Mouse (Mus musculus): ENCODE data around the gene Tomm40l.
A peak's percentile ranks its signal among the peaks of the same experiment; 100 is the strongest.

Tomm40l gene

DNA sequence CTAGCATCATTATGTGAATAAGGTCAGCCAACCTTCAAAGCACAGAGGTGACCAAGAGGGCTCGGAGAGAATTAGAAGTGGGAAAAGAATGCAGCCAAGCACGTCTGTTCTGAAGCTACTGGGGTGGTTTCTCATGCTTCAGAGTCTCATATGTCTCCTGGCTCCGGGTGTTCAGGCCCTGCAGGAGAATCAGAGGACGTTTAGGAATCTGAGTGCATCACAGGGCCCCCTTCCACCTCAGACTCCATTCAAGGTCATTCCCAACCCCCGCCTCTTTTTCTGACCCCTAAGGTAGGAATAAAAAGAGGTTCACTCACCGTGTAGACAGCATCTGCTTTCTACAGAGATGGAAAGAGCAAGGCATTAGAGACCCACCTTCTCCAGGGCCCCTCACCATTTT, 7.4 kb upstream of the Tomm40l start:
- DNase-seq (ENCODE audit: low spot score in 2 of 2) = no peak

DNA sequence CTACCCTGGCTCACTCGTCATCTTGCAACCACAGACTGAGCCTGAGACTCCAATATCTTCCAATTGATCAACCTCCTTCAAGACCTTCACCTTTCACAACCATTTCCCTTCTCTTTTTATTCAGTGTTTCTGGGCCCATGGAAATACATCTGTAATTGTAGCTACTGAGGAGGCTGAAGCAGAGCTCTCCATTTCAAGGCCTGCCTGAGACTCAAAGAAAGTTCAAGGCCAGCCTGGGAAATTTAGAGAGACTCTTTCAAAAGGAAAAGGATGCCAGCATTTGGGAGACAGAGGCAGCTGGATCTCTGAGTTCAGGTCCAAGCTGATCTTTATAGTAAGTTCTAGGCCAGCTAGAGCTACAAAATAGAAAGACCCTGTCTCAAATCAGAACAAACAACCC, 5.6 kb upstream of the Tomm40l start:
- DNase-seq (ENCODE audit: low spot score in 2 of 2) = no peak

DNA sequence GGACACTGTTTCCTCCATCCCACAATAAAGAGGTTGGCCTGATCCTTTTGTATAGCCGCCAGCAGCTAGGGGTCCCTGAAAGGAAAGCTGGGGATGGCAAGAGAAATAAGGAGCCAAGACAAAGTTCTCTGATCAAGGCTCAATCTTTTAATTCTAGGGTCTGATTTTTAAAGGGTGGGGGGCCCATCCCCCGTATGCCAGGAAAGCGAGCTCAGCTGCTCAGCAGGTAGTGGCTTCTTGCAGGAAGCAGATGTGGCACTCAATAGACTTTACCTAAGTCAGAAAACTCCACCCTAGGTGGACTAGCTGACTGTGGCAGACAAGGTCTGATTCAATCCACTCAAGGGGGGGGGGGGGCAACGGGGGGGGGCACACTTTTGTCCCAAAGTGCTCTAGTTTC, 4.5 kb upstream of the Tomm40l start:
- no peak for DNase-seq (ENCODE audit: low spot score in 2 of 2)

DNA sequence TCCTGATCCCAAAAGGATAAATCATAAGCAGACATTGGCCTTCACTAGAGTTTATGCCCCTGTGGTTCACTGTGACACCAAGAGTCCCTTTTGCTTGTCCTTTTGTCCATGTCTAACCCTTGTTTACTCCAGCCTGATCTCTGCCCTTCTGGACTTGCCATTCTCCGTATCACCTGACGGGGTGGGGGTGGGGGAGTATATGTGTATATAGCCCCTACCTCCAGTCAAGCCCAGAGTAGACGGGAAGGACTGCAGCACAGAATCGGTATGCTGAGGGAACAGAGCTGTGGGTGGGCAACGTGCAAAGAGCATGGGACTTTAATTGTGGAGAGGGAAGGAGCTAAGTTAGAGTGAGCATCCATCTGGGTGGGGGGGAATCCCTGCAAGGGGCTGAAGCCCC, 2.5 kb upstream of the Tomm40l start, which contains the start of gene Apoa2:
Apoa2 (plus strand) TSS at position 198 of the 400 bp plus-strand sequence.
- DNase-seq (ENCODE audit: low spot score in 2 of 2) = no peak

DNA sequence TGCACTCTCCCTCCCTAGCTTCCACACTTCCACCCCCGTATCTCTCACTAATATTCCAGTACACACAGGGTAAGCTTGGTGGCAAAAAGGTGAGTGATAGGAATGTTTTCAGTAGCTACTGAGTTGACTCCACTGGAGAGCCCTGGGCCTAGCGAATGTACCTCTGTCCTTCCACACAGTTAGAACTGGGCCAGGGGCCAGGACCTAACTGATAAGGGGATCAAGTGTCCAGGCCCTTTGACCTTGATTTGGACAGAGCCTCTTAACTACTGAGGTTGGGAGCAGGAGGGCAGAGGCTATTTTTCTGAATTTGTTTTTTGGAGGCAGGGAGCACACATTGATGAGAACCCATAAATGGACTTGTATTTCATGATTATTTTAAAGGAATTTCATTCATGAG, 1.5 kb upstream of the Tomm40l start:
- no peak for DNase-seq (ENCODE audit: low spot score in 2 of 2)

DNA sequence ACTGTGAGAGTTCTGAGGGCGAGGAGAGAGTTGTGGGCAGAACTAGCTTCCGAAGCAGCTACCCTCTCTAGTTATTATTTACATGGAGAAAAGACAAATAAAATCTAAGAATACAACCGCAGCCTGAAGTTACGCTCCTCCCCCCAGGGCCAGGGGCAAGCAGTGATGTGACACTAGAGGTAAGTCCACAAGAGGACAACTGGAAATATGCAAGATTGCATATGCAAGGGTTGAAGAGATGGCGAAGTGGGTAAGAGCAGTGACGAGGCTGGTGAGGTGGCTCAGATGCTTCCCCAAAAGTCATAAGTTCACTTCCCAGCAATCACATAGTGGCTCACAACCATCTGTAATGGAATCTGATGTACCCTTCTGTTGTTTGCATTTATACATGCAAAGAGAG, 854 bp upstream of the Tomm40l start:
- DNase-seq (ENCODE audit: low spot score in 2 of 2) = no peak

DNA sequence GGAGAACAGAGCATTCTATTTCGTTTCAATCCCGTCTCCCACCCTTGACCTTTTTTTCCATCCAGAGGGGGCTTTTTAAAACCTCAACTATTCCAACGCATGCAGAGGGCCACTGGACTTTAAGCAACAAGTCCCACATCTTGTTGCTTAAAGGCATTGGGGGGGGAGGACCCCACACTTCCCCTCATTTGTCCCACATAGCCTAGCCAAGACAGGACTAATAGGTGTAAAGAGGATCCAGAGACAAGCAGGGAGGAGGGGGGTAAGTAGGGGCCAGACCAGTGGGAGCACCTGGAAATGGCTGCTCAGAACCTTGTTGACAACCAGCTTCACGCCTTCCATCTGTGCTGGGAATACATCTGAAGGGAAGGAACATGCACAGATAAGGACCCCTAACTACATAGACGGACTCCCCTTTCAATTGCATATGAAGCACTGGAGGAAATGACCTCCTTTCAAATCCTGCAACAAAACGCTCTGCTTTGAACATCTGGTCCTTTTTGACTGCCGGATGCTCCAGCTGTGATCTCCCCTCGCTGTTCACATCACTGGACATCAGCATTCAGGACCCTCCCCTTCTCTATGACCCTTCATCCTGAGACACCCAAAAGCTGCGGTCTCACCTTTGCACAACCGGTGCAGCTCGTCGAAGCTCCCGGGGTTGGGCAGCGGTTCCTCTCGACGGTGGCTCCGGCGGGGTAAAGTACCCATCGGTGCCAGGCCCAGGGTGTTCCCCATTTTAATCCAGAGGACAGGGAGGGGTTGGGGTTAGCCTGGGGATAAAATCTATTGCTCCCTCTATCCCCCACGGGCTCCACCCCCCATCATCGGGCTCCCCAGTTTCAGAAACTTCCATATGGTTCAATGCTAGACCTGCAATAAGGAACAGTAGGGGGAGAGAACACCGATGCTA, 777 bp downstream of the Tomm40l start:
- peak in 1 of 2 experiments; percentile 15 for DNase-seq (ENCODE audit: low spot score in 2 of 2)

DNA sequence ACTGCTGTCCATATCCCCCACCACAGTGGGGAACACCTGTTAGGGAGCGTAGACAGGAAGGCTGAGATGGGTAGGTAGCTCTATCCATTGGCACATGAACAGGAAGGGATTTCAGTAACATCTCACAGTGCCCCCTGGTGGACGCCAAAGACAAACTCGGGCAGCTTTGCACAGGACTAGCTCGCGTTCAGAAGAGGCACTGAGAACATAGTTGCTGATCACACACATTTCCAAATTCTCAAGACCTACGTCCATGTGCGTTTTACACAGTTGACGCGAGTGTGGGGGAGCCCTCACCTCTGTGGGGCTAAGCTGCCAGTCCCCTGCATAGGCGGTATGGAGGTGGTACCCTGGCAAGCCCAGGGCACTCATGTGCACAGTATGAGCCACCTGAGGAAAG, 1.4 kb downstream of the Tomm40l start:
- DNase-seq (ENCODE audit: low spot score in 2 of 2) = peak; percentile 79 to 87

DNA sequence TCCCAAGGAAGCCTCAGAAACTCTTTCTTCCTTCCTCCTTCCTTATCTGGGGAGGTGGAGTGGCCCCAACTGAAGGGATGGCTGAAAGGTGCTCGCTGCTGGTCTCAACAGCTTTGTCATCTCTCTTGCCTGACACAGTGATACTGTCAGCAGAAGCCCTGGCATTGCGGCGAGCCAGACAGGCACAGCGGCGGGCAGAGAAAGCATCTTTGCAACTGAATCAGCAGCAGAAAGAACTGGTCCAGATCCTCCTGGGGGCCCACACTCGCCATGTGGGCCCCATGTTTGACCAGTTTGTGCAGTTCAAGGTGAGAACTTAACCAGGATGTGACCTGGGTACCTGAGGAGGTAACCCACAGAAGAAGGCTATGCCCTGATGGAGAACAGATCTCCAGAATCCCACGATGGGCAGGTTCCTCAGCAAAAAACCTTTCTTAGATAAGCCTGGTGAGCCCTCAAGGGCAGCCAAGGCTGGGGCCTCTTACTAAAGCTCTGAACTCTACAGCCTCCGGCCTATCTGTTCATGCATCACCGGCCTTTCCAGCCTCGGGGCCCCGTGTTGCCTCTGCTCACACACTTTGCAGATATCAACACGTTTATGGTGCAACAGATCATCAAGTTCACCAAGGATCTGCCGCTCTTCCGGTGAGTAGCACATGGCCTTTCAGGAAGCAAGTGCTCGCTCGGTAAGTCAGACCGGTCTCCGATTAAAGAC, 5.9 kb downstream of the Tomm40l start:
- DNase-seq (ENCODE audit: low spot score in 2 of 2) = no peak

DNA sequence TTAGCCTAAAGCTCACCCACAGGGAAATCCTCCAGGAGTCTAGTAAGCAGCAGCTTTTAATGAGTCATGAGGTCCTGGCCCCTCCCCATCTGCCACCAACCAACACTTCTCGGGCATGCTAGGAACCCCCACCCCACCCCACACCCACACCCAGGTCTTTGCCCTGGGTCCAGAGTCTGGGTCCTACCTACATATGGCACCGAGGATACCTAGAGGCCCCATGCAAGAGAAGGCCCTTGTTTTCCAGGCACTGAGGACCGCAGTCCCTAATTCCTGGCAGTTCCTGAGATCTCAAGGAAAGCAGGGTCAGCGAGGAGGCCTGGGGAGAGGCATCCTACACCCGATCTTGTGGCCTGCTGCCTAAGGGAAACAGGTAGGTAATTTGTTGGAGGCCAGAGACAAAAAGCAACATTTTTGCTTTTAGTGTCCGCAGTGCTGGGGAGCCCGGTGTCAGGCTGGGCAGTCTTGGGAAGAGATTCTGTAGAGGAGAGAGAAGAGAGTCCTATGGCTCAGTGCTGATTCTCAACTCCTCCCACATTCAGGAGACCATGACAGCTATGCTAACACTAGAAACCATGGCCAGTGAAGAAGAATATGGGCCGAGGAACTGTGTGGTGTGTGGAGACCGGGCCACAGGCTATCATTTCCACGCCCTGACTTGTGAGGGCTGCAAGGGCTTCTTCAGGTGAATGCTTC, 8.4 kb downstream of the Tomm40l start, which contains the start of gene Nr1i3:
Nr1i3 (plus strand) TSS at position 170 of the 696 bp plus-strand sequence.
- no peak for DNase-seq (ENCODE audit: low spot score in 2 of 2)

DNA sequence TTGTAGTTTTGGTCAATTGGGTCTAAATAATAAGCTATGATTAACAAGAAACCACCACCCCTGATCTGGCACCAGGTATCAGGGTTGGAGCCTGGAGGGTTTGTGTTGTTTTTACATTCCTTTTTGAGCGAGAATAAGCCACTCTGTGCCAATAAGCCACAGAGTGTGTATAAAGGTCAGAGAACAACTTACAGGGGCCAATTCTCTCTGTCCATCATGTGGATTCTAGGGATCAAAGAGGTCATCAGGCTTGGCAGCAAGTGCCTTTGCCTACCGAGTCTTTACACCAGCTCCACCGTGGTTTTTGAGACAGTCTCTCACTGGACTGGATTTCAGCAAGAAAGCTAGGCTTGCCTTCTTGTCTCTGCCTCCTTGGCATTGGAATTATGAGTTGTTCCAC, 9.5 kb downstream of the Tomm40l start:
- DNase-seq (ENCODE audit: low spot score in 2 of 2) = no peak

DNA sequence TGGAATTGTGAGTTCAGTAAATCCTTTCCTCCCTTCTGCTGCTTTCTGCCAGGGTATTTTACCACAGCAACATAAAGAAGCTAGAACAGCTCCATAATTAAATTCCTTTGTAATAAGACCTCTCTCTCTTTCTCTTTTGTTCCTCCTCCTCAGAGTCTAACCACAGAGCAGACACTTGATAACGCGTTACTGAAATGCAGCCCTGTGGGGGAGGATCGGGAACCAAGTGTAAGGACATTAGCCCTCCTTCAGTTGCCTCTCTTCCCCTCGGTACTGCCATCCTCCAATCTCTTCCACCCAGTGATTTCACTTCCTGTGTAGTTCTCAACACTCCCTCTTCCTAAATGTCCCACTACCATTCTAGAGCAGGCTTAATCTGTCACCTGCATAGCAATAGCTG, 12.9 kb downstream of the Tomm40l start:
- DNase-seq (ENCODE audit: low spot score in 2 of 2) = no peak

DNA sequence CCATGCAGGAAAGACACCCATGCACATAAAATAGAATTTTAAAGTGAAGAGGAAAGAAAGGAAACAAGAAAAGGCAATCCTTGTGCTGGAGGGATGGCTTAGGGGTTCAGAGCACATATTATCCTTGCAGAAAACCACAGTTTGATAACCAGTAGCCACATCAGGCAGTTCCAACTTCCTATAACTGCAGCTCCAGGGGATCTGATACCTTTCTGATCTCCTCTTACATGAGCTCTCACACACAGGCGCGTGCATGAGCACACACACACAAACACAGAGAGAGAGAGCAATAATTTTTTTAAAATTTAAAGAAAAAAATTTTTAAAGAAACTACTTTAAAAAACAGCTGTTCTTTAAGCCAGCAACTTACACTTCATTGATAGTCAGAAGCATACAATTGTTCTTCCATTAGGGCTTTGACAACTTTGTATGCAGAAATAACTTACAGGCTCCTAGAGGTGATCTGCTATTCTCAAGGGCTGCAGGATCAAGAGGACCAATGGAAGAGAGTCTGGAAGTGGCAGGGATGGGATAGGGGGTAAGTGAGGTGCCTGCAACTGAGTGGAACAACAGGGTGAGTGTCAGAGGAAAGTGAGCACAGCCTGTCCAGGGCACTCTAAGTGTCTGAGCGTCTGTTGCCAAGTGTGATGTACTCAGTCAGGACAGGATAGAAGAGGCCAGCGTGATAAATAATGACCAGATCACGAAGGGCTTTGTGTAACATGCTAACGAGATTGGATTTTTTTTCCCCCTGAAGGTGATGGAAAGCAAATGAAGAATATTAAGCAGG, 16.4 kb downstream of the Tomm40l start:
- no peak for DNase-seq (ENCODE audit: low spot score in 2 of 2)

DNA sequence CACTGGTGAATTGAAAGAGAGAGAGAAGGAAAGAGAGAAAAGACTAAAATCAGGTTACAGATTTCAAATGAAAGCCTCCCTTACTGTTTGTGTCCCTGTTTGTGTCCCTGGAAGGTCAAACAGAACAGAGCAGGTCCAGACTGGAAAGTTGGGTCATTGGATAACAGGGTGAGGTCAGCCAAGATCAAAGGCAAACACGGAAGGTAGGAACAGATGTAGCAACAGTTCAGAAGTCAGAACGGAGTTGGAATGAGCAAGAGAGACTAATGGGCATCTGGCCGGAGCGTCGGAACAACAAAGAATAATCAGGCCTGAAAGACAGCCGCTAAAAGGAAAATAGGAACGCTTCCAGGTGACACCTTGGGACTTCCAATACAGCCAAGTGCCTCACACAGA, 18.1 kb downstream of the Tomm40l start:
- DNase-seq (ENCODE audit: low spot score in 2 of 2) = no peak

DNA sequence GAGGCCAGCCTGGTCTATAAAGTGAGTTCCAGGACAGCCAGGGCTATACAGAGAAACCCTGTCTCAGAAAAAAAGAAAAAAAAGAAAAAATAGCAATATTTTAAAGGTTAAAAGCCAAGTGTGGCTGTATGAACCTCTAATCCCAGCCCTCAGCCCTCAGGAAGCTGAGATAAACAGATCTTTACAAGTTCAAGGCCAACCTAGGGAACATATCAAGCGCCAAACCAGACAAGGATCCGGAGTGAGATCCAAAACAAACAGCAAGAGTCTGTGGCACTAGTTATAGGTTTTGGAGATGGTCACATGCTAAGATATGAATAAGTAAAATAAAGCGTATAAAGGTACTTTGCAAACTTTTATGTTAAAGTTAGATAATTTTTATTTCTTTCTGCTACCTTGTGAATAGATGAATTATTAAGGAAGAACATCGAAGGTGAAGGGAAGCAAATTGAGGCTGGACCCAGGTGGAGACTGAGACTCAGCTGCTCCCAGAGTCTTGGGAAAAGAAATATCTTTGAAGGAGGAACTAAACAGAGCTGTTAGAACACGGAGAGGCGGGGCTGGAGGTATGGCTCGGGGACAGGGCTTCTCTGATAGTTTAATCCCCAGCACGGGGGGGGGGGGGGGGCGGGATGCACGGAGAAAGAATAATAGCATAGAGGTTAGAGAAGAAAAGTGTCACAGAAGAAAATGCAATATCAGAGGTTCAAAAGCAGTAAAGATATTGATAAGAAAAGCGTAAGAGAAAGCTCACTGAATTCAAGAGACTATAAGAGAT, 18.7 kb downstream of the Tomm40l start:
- DNase-seq (ENCODE audit: low spot score in 2 of 2) = no peak

DNA sequence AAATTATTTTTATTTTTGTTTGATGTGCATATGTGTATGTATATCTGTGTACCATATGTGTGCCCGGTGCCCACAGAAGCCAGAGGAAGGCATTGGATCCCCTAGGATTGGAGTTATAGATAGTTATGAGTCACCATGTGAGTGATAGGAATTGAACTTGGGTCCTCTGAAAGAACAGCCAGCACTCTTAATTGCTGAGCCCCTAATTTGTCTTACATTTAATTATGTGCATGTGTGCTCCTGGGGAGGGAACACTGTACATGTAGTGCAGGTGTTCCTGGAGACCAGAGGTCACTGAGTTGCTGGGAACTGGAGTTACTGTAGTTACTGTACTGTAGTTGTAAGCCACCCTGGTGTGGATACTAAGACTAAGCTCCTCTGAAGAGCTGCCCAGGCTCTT, 21.5 kb downstream of the Tomm40l start:
- DNase-seq (ENCODE audit: low spot score in 2 of 2) = no peak

DNA sequence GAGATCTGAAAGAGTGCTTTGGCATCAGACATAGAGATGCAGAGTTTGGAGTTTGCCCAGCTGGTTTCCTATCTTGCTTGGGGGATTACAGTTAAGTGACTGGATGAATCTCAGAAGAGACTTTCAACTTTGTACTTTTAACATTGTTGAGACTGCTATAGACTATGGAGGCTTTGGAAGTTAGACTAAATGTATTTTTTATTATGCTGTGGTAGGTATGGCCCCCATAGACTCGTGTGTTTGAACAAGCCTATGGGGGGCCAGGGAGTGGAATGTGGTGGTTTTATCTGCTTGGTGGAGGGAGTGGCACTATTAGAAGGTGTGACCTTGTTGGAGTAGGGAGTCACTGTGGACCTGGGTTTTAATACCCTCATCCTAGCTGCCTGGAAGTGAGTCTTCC, 22.8 kb downstream of the Tomm40l start:
- DNase-seq (ENCODE audit: low spot score in 2 of 2) = no peak

DNA sequence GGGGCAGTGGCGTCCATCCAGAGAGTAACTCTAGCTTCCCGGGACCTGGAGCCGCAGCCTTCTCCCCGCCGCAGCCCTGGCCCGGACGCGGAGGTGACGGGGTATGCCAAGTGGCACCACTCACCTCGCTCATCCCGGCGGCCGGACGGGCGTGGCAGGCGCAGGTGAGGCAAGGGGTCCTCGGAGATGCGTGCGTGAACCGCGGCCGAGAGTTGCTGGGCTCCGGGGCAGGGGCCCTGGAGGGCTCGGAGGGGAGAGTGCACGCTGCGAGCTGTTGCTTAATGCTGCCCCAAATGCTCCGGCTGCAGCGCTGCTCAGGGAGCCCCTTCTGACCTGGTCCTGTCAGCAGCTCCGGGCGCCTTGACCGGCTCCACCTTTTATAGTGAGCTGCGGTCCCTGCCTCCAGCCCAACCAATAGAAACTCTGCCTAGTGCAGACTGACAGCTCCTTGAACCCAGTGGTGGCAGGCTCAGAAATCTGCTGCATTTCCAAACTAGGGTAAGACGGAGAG, 26.4 kb downstream of the Tomm40l start, which contains the start of gene Pcp4l1:
Pcp4l1 (minus strand) TSS at position 382 of the 511 bp plus-strand sequence.
- DNase-seq (ENCODE audit: low spot score in 2 of 2) = peak in 1 of 2 experiments; percentile 50

DNA sequence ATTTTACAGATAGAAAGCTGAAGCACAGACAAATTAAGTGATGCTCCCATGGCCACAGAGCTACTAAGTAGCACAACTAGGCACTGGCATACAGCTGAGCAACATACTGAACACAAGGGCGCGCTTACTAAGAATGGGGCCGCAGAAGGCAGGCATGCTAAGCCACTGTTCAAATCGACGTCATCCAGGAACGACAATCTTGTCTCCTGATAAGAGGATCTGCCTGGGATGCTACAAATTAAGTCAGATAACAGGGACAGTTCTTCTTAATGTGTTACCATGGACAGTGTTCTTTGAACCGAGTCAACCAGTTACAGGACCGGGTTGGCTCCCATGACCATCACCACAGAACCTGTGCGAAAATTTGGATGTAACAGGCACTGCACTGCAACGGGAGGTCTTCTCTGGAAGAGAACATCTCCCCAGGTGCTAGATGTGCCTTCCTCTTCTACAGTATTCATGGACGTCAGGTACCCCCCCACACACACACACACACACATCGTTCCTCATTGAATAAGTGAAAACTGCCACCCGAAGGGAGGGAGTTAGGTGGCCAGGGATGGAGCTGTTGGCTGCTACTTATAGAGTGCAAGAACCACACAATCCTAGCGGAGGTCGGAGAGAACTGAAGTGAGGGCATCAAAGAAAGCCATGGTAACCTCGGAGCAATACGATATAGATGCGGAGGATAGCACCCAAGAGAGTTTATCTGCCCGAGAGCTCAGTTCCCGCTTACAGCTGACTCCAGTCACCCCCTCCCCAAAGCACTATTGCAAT, 27.1 kb downstream of the Tomm40l start:
- no peak for DNase-seq (ENCODE audit: low spot score in 2 of 2)
